Mouse (Mus musculus): ENCODE measurements around the gene Dynll1. TPM values are rescaled to one million over a fixed set of nuclear protein-coding genes. Genes with fewer than 3 reads are reported as not detected.
A peak's percentile ranks its signal among the peaks of the same experiment; 100 is the strongest.
"Not testable (repeated sequence)": the region's sequence is repeated elsewhere in the genome, so short reads cannot be mapped to it uniquely, and the experiment has no call there.

Gene Dynll1
- polyA plus RNA-seq, 2 experiments, result 152 to 642 TPM

GRCm38 (mm10) chr5:115312816-115313667, 12.2 kb upstream of the Dynll1 start:
- 34% methylated on average over 10 of the region's 10 CpGs for WGBS (ENCODE audit: insufficient replicate concordance)
- 0 out of 4 replicates have a peak overlapping the region, but pooled peaks have one; percentile 2 to 5 for H3K4me3 ChIP-seq (ENCODE audit: insufficient read depth in 1 of 2, low read depth in 2 of 2, low read length in 2 of 2)

GRCm38 (mm10) chr5:115312354-115312753, 11.6 kb upstream of the Dynll1 start:
- WGBS (ENCODE audit: insufficient replicate concordance), result 18% methylated on average over 4 of the region's 4 CpGs
- Histone ChIP-seq H3K27ac (peak overlapping the region; percentile 62), H3K9me3 (ENCODE audit: control insufficient read depth, low read length) (no peaks in the 10 kb centered on the region), H3K4me2 (ENCODE audit: low read depth) (peak overlapping the region; percentile 62), H3K27me3 (ENCODE audit: control insufficient read depth, insufficient read depth, low read length) (no peaks in the 10 kb centered on the region), H3K4me3 (ENCODE audit: insufficient read depth in 1 of 2, low read depth in 2 of 2, low read length in 2 of 2) (0 out of 4 replicates have a peak overlapping the region, but pooled peaks of 1 of the 2 experiments have one; percentile 2), H3K4me1 (replicated peaks; ENCODE audit: control insufficient read depth in 2 of 2, insufficient read depth in 2 of 2, low read length in 1 of 2) (peaks cover 23 to 29% of the 10 kb centered on the region in 2 experiments), H3K36me3 (replicated peaks; ENCODE audit: control insufficient read depth, insufficient read depth, low read depth) (no peaks in the 10 kb centered on the region), H3K9ac (replicated peaks) (peak overlapping the region; percentile 27; the same call in 1 of the 2 replicates)
- no peak for DNase-seq (ENCODE audit: low read depth in 3 of 3, low spot score in 3 of 3)
- peak; percentile 82 for ATAC-seq (ENCODE audit: insufficient read depth)
- no peak for TF ChIP-seq CTCF (IDR thresholded peaks at IDR 0.05; ENCODE audit: low read depth)
- TF ChIP-seq EP300 (IDR thresholded peaks at IDR 0.05; ENCODE audit: low read depth), result no peak

More at GRCm38 (mm10) chr5:115312816-115313667, 12.2 kb upstream of the Dynll1 start:
- H3K27me3 ChIP-seq (ENCODE audit: control insufficient read depth, insufficient read depth, low read length), result no peaks in the 10 kb centered on the region
- H3K4me1 ChIP-seq (replicated peaks; ENCODE audit: control insufficient read depth in 2 of 2, insufficient read depth in 2 of 2, low read length in 1 of 2), result peaks cover 24 to 33% of the 10 kb centered on the region in 2 experiments
- no peaks in the 10 kb centered on the region for H3K9me3 ChIP-seq (ENCODE audit: control insufficient read depth, low read length)
- peak overlapping the region; percentile 31 for H3K9ac ChIP-seq (replicated peaks)
- peak in 1 of 3 experiments; percentile 50 for DNase-seq (ENCODE audit: low read depth in 3 of 3, low spot score in 3 of 3)
- H3K36me3 ChIP-seq (replicated peaks; ENCODE audit: control insufficient read depth, insufficient read depth, low read depth), result no peaks in the 10 kb centered on the region
- peak overlapping the region; percentile 62 for H3K27ac ChIP-seq
- H3K4me2 ChIP-seq (ENCODE audit: low read depth), result peak overlapping the region; percentile 62
- peak; percentile 83 for ATAC-seq (ENCODE audit: insufficient read depth)
- no peak for TF ChIP-seq CTCF (IDR thresholded peaks at IDR 0.05; ENCODE audit: low read depth)
- TF ChIP-seq EP300 (IDR thresholded peaks at IDR 0.05; ENCODE audit: low read depth), result no peak

GRCm38 (mm10) chr5:115302190-115302589, 1.4 kb upstream of the Dynll1 start:
- H3K4me3 ChIP-seq (ENCODE audit: insufficient read depth in 1 of 2, low read depth in 2 of 2, low read length in 2 of 2); H3K27me3 ChIP-seq (ENCODE audit: control insufficient read depth, insufficient read depth, low read length); ATAC-seq (ENCODE audit: insufficient read depth): not testable (repeated sequence)

GRCm38 (mm10) chr5:115301615-115302014, 816 bp upstream of the Dynll1 start:
- TF ChIP-seq EP300 (IDR thresholded peaks at IDR 0.05; ENCODE audit: low read depth), result no peak
- TF ChIP-seq CTCF (IDR thresholded peaks at IDR 0.05; ENCODE audit: low read depth), result no peak
- ATAC-seq (ENCODE audit: insufficient read depth), result no peak
- H3K9ac ChIP-seq (replicated peaks), result peak overlapping the region; percentile 75

More at GRCm38 (mm10) chr5:115302190-115302589, 1.4 kb upstream of the Dynll1 start:
- H3K36me3 ChIP-seq (replicated peaks; ENCODE audit: control insufficient read depth, insufficient read depth, low read depth), result peaks cover 21% of the 10 kb centered on the region
- not testable (repeated sequence) for H3K9me3 ChIP-seq (ENCODE audit: control insufficient read depth, low read length); H3K27ac ChIP-seq; DNase-seq (ENCODE audit: low read depth in 3 of 3, low spot score in 3 of 3); H3K9ac ChIP-seq (replicated peaks)
- peak overlapping the region; percentile 95 for H3K4me2 ChIP-seq (ENCODE audit: low read depth)
- 66% methylated on average over 7 of the region's 7 CpGs for WGBS (ENCODE audit: insufficient replicate concordance)
- H3K4me1 ChIP-seq (replicated peaks; ENCODE audit: control insufficient read depth in 2 of 2, insufficient read depth in 2 of 2, low read length in 1 of 2), result peaks cover 18 to 26% of the 10 kb centered on the region in 2 experiments

More at GRCm38 (mm10) chr5:115301615-115302014, 816 bp upstream of the Dynll1 start:
- no peaks in the 10 kb centered on the region for H3K27me3 ChIP-seq (ENCODE audit: control insufficient read depth, insufficient read depth, low read length)
- H3K4me2 ChIP-seq (ENCODE audit: low read depth), result peak overlapping the region; percentile 95
- H3K4me3 ChIP-seq (ENCODE audit: insufficient read depth in 1 of 2, low read depth in 2 of 2, low read length in 2 of 2), result peak overlapping the region; percentile 86 to 90
- DNase-seq (ENCODE audit: low read depth in 3 of 3, low spot score in 3 of 3), result no peak
- peaks cover 18 to 32% of the 10 kb centered on the region in 2 experiments for H3K4me1 ChIP-seq (replicated peaks; ENCODE audit: control insufficient read depth in 2 of 2, insufficient read depth in 2 of 2, low read length in 1 of 2)
- 33% methylated on average over 13 of the region's 13 CpGs for WGBS (ENCODE audit: insufficient replicate concordance)
- H3K9me3 ChIP-seq (ENCODE audit: control insufficient read depth, low read length), result no peaks in the 10 kb centered on the region
- H3K27ac ChIP-seq, result peak overlapping the region; percentile 71
- H3K36me3 ChIP-seq (replicated peaks; ENCODE audit: control insufficient read depth, insufficient read depth, low read depth), result peaks cover 25% of the 10 kb centered on the region

Data from liver, embryonic 14.5 days (tissue).